Mouse (Mus musculus) midbrain, embryonic 13.5 days (tissue): ENCODE measurements around the gene Kif2c. TPM values are rescaled to one million over a fixed set of nuclear protein-coding genes. Genes with fewer than 3 reads are reported as not detected.

Experiments
- ATAC-seq: fragments of 200-750 bp; cut with Nextera tagmentation; 2 replicates; pipeline ENCODE4 v1.8.0; 2017; ENCODE audit warnings: mild to moderate bottlenecking, moderate TSS enrichment, moderate library complexity
- H3K27ac ChIP-seq: fragments of 300-500 bp; sonication (generic); 2 replicates; pipeline ENCODE4 v1.5.1; 2015; ENCODE audit warnings: inconsistent platforms, mild to moderate bottlenecking, moderate library complexity
- H3K27me3 ChIP-seq: fragments of 300-500 bp; sonication (generic); 2 replicates; pipeline ENCODE4 v1.6.1; 2015; ENCODE audit warnings: mild to moderate bottlenecking, inconsistent platforms
- H3K36me3 ChIP-seq: fragments of 300-500 bp; sonication (generic); 2 replicates; pipeline ENCODE4 v1.6.1; 2015; ENCODE audit warnings: mild to moderate bottlenecking, inconsistent platforms
- H3K4me1 ChIP-seq: fragments of 300-500 bp; sonication (generic); replicated peaks from 2 replicates; pipeline ENCODE4 v1.6.1; 2015; ENCODE audit warnings: inconsistent platforms
- H3K4me2 ChIP-seq: fragments of 300-500 bp; sonication (generic); replicated peaks from 2 replicates; pipeline ENCODE4 v1.6.1; 2015; ENCODE audit warnings: moderate library complexity, mild to moderate bottlenecking, inconsistent platforms
- H3K4me3 ChIP-seq: fragments of 300-500 bp; sonication (generic); replicated peaks from 2 replicates; pipeline ENCODE4 v1.5.1; 2015; ENCODE audit warnings: mild to moderate bottlenecking, inconsistent platforms
- H3K9ac ChIP-seq: fragments of 300-500 bp; sonication (generic); replicated peaks from 2 replicates; pipeline ENCODE4 v1.6.1; 2015; ENCODE audit warnings: mild to moderate bottlenecking, inconsistent platforms
- H3K9me3 ChIP-seq: fragments of 300-500 bp; sonication (generic); 2 replicates; pipeline ENCODE4 v1.6.1; 2016; ENCODE audit warnings: mild to moderate bottlenecking, inconsistent platforms
- WGBS: fragments of 180-500 bp; shearing (Covaris S2); methylation state at CpG from one replicate; pipeline ENCODE4 v1.1.7; 2015; 5-methylcytosine and 5-hydroxymethylcytosine counted together
- polyA plus RNA-seq: library from polyadenylated mRNA; unstranded; fragments of >200 nt; fragmentation: Nextera tagmentation; extraction: Ambion mirVana; gene quantifications from 2 replicates; pipeline ENCODE4 v1.2.1, GENCODE M21; 2015

The Kif2c gene
- 29.1 and 29.2 TPM in 2 replicates for polyA plus RNA-seq

DNA sequence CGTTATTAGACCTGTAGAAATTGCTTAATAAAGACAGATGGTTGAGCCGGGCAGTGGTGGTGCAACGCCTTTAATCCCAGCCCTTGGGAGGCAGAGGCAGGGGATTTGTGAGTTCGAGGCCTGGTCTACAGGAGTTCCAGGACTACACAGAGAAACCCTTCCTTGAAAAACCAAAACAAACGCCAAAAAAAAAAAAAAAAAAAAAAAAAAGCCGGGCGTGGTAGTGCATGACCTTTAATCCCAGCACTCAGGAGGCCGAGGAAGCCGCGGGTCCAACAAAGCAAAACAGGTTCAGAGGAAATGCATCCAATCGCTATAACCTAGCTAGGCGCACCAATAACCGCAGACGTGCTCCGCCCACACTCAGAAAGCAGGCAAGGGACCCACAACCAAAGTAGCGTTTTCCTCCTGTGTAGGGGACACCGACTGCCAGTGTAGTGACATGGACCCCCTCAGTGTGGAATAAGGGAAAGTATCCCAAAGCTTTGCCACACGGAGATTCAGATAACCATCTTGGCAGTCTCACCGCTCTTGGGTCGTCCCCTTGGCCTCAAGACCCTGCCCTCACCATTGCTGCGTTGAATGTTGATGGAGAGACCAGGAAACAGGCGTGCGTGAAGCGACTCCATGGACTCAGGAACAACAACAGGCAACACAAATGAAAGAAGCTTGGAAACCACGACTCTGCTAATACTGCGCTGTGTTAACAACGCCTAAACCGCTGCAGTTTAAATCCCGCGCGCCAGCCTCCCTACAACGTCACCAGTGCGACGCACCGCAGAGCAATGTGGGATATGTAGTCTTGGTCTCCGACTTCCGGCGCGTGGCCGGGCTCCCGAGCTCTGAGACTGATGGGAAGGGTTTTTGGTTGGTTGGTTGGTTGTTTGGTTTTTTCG, at the start of gene Kif2c:
Kif2c (minus strand) TSS at position 777 of the 896 bp plus-strand sequence.
- H3K4me2 ChIP-seq = peak within 1 kb of the TSS; percentile 82
- peak; percentile 98 for ATAC-seq
- peak within 1 kb of the TSS; percentile 67 for H3K9ac ChIP-seq
- H3K27ac ChIP-seq = peak within 1 kb of the TSS; percentile 67
- 2% methylated on average over 42 of the region's 42 CpGs for WGBS
- H3K36me3 ChIP-seq = peaks cover 13% of the 10 kb centered on the region
- peaks cover 19% of the 10 kb centered on the region for H3K4me1 ChIP-seq
- peaks cover 4% of the 10 kb centered on the region; the same call in 1 of the 2 replicates for H3K27me3 ChIP-seq
- no peaks in the 10 kb centered on the region for H3K9me3 ChIP-seq
- peak within 1 kb of the TSS; percentile 60 for H3K4me3 ChIP-seq

DNA sequence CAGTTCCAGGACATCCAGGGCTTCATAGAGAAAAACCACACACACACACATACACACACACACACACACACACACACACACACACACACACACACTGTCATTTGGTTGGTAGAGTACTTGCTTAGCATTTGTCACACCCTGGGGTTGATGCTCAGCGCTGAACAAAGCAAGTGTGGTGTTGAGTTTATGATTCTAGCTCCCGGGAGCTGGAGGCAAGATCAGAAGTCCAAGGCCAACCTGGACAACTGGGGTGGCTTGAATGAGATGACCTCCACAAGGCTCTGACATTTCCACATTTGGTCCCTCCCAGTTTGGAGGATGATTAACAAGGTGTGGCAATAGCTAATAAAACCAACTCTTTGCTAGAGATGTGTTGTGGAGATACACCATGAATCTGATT, 48.8 kb upstream of the Kif2c start:
- WGBS = 88% methylated on average over 2 of the region's 2 CpGs
- Histone ChIP-seq H3K9ac (no peak overlapping the region), H3K36me3 (no peaks in the 10 kb centered on the region), H3K27ac (no peak overlapping the region), H3K9me3 (no peaks in the 10 kb centered on the region), H3K27me3 (no peaks in the 10 kb centered on the region), H3K4me2 (no peak overlapping the region), H3K4me1 (no peaks in the 10 kb centered on the region), H3K4me3 (no peak overlapping the region)
- ATAC-seq = no peak

DNA sequence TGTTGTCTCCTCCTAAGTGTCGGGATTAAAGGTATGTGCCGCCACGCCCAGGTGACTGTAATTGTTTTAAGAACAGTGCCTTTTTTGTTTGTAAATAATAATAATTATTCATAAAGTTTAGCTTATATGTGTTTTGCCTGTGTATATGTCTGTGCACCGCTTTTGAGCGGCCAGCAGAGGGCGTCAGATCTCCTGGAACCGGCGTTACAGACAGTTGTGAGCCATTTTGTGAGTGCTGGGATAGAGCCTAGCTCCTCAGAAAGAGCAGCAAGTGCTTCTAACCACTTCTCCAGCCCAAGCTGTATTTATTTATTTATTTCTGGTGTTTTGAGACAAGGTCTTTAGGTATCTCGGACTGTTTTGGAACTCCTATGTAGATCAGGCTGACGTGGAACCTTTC, 47.9 kb upstream of the Kif2c start:
- H3K4me3 ChIP-seq = no peak overlapping the region
- H3K4me2 ChIP-seq = no peak overlapping the region
- H3K27ac ChIP-seq = no peak overlapping the region
- no peak overlapping the region for H3K9ac ChIP-seq
- WGBS = 49% methylated on average over 10 of the region's 10 CpGs
- no peaks in the 10 kb centered on the region for H3K9me3 ChIP-seq
- H3K4me1 ChIP-seq = no peaks in the 10 kb centered on the region
- no peaks in the 10 kb centered on the region for H3K36me3 ChIP-seq
- no peak for ATAC-seq
- no peaks in the 10 kb centered on the region for H3K27me3 ChIP-seq

DNA sequence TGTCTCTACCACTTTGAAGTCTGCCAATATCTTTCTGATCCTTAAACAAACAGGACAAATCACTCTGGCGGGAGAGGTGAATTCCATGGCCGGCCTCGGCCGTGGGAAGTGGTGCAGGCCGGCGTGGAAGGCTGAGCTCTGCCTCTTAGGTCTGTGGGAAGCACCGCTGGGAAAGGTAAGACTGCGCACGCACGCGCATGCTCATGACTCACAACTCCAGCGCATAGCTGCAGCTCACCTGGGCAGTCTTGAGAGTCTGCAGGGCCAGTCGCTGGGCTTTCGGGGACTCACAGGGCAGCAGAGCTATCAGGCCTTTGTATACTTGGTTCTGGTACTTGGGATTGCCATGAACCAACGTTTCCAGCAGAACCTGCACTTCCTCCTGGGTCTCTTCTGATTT, 47.2 kb upstream of the Kif2c start:
- no peak overlapping the region for H3K4me2 ChIP-seq
- 72% methylated on average over 15 of the region's 15 CpGs for WGBS
- no peaks in the 10 kb centered on the region for H3K27me3 ChIP-seq
- no peaks in the 10 kb centered on the region for H3K36me3 ChIP-seq
- no peak for ATAC-seq
- no peaks in the 10 kb centered on the region for H3K4me1 ChIP-seq
- no peak overlapping the region for H3K9ac ChIP-seq
- H3K9me3 ChIP-seq = no peaks in the 10 kb centered on the region
- no peak overlapping the region for H3K27ac ChIP-seq
- H3K4me3 ChIP-seq = no peak overlapping the region

DNA sequence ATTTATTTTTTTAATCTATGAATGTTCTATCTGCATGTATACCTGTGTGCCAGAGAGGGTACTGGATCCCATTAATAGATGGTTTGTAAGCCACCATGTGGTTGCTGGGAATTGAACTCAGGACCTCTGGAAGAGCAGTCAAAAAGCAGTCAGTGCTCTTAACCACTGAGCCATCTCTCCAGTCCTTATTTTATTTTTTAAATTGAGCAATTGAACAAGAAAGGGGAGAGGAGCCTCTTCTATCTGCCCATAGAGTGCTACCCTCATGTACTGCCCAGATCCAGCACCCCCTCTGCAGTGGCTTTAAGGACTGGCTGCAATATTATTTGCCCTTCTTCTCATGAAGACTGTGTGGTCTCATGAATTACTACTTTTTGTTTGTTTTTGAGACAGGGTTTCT, 42.8 kb upstream of the Kif2c start:
- Histone ChIP-seq H3K9ac (no peak overlapping the region), H3K27ac (no peak overlapping the region), H3K4me1 (no peaks in the 10 kb centered on the region), H3K27me3 (no peaks in the 10 kb centered on the region), H3K4me3 (no peak overlapping the region), H3K4me2 (no peak overlapping the region), H3K36me3 (no peaks in the 10 kb centered on the region), H3K9me3 (no peaks in the 10 kb centered on the region)
- no peak for ATAC-seq

DNA sequence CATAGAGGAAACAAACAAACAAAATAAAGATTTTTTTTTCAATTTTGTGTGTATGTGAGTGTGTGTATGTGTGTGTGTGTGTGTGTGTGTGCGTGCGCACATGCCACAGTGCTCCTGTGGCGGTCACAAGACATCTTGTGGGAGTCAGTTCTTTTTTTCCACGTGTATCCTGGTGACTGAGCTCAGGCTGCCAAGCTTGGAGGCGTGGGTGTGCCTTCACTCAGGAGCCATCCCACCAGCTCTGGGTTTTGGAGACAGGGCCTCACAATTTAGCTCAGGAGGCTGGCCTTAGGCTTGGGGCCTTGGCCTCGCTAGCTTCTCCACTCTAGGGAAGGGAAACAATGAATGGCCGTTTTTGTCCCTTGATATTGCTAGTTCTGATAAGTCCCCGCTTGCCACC, 41.7 kb upstream of the Kif2c start:
- Histone ChIP-seq H3K27me3 (no peaks in the 10 kb centered on the region), H3K9me3 (no peaks in the 10 kb centered on the region), H3K27ac (no peak overlapping the region), H3K4me2 (no peak overlapping the region), H3K9ac (no peak overlapping the region), H3K4me3 (no peak overlapping the region), H3K36me3 (no peaks in the 10 kb centered on the region), H3K4me1 (no peaks in the 10 kb centered on the region)
- 79% methylated on average over 8 of the region's 8 CpGs for WGBS
- ATAC-seq = no peak

DNA sequence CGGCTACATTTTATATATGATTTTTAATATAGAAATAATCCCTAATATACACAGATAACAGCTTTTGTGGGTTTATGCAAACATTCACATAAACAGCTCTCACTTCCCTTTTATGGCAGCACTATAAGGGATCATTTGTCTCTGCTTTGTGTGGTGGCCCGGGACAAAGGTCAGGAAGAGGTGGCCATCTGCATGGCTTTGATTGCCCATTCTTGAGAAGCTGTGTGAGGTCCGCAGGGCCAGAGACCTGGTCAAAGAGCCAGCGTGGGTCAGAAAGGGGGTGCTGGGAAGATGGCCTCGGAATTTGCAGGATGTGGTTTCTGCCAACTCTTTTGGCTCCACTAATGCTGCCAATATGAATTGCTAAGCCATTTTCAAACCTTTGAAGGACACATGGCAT, 40.6 kb upstream of the Kif2c start:
- H3K4me3 ChIP-seq = no peak overlapping the region
- ATAC-seq = no peak
- no peaks in the 10 kb centered on the region for H3K36me3 ChIP-seq
- H3K9me3 ChIP-seq = no peaks in the 10 kb centered on the region
- H3K9ac ChIP-seq = no peak overlapping the region
- H3K4me2 ChIP-seq = no peak overlapping the region
- H3K27me3 ChIP-seq = no peaks in the 10 kb centered on the region
- WGBS = 63% methylated on average over 5 of the region's 5 CpGs
- H3K27ac ChIP-seq = no peak overlapping the region
- H3K4me1 ChIP-seq = no peaks in the 10 kb centered on the region

DNA sequence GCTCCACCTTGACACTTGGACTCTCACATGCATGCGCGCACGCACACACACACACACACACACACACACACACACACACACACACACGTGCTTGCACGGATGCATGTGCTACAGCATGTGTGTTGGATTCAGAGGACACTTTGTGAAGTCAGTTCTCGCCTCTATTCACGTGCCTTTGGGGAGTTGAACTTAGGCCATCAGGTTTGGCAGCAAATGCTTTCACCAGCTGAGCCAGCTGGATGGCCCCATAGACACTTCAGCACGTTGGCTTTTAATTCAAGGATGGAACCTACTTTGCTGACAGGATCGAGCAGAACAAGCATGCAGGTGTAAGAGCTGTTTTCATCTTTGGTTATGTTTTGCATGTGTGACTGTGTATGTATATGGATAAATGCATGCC, 39.4 kb upstream of the Kif2c start:
- Histone ChIP-seq H3K9ac (no peak overlapping the region), H3K9me3 (no peaks in the 10 kb centered on the region), H3K27ac (no peak overlapping the region), H3K27me3 (0 out of 2 replicates have a peak, but pooled peaks cover 3% of the 10 kb centered on the region), H3K4me1 (no peaks in the 10 kb centered on the region), H3K4me3 (no peak overlapping the region), H3K4me2 (no peak overlapping the region), H3K36me3 (no peaks in the 10 kb centered on the region)
- WGBS = 86% methylated on average over 9 of the region's 9 CpGs
- ATAC-seq = no peak

DNA sequence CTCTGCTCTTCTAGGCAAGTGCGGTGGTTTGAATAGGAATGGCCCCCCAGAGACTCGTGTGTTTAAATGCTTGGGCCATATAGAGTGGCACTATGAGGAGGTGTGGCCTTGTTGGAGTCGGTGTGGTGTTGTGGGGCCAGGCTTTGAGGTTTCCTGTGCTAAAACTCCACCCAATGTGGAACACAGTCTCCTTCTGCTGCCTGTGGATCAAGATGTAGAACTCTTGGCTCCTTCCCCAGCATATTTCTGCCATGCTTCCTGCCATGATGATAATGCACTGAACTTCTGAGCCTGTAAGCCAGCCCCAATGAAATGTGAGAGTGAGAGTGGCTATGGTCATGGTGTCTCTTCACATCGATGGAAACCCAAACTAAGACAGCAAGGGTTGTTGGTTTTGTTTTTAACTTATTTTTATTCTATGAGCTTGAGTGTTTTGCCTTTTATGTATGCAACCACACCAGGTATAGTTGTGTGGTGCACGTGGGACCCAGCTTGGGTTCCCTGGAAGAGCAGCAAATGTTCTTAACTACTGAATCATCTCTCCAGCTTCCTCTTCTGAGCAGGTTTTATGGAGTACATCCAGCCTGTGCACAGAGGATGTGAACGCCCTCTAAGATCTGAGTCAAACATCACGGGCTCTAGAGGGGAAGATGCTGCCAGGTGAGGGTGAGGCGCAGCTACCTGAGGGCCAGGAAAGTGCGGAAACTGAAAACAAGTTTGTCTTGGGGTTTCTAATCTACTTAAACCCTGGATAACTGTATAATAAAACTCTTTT, 38.5 kb upstream of the Kif2c start:
- no peak overlapping the region for H3K9ac ChIP-seq
- 0 out of 2 replicates have a peak, but pooled peaks cover 5% of the 10 kb centered on the region for H3K27me3 ChIP-seq
- H3K27ac ChIP-seq = no peak overlapping the region
- ATAC-seq = no peak
- no peak overlapping the region for H3K4me2 ChIP-seq
- H3K4me1 ChIP-seq = no peaks in the 10 kb centered on the region
- no peaks in the 10 kb centered on the region for H3K36me3 ChIP-seq
- H3K9me3 ChIP-seq = no peaks in the 10 kb centered on the region
- WGBS = 80% methylated on average over 9 of the region's 9 CpGs
- no peak overlapping the region for H3K4me3 ChIP-seq

DNA sequence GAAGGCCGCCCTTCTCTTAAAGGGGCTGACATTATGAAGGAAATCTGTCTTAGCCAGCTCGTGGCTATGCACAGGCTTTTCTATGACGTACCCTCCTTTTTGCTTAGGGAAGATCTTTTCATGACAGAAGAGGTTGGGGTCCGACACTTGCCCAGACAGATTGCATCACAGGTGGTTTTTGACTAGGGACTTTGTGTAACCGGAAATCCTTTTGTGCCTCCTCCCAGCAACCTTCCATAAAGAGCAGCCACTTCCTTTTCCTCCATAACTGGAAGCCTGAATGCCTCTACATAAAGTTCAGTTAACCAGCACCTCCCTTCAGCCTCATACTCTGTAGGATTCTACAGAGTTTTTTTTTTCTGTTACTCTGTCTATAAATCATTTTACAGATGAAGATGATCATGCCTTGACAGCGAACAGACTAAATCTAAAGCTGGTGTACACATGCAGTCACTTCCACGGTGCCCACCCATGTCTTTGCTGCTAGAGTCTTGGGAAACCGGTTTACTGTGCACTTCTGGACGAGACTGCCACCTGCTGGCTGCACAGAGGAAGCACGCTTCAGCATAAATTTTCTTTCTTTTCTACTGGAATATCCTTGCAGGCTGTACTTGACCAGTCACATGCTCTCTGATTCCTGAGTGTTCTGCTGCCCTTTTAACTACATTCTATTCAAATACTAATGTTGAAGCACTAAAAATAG, 36.2 kb upstream of the Kif2c start:
- H3K4me1 ChIP-seq = no peaks in the 10 kb centered on the region
- H3K36me3 ChIP-seq = no peaks in the 10 kb centered on the region
- no peak overlapping the region for H3K9ac ChIP-seq
- WGBS = 39% methylated on average over 10 of the region's 10 CpGs
- H3K27ac ChIP-seq = no peak overlapping the region
- 0 out of 2 replicates have a peak, but pooled peaks cover 5% of the 10 kb centered on the region for H3K27me3 ChIP-seq
- H3K9me3 ChIP-seq = no peaks in the 10 kb centered on the region
- no peak overlapping the region for H3K4me2 ChIP-seq
- peak; percentile 68; the same call in 1 of the 2 replicates for ATAC-seq
- H3K4me3 ChIP-seq = no peak overlapping the region

DNA sequence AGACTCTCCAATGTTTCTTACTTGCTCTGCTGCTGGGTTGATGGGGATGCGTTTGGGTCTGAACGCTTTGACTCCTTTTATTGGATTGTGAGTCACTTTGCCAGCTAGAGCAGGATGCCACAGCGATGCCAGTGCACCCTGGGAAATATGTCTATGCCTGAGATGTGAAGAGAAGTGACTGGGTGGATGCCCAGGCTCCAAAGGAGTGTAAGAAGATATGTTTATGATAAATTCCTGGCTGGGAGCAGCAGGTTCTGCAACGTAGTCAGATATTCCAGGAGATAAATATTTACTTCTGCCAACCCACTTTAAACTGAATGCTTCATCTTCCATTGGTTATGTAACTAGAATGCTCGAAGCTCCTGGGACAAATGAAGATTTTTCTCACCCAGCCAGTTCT, 34.6 kb upstream of the Kif2c start:
- WGBS = 87% methylated on average over 5 of the region's 5 CpGs
- H3K9me3 ChIP-seq = no peaks in the 10 kb centered on the region
- no peak overlapping the region for H3K27ac ChIP-seq
- no peak overlapping the region for H3K4me3 ChIP-seq
- no peak overlapping the region for H3K9ac ChIP-seq
- 0 out of 2 replicates have a peak, but pooled peaks cover 5% of the 10 kb centered on the region for H3K27me3 ChIP-seq
- no peak overlapping the region for H3K4me2 ChIP-seq
- H3K36me3 ChIP-seq = no peaks in the 10 kb centered on the region
- no peaks in the 10 kb centered on the region for H3K4me1 ChIP-seq
- ATAC-seq = no peak

DNA sequence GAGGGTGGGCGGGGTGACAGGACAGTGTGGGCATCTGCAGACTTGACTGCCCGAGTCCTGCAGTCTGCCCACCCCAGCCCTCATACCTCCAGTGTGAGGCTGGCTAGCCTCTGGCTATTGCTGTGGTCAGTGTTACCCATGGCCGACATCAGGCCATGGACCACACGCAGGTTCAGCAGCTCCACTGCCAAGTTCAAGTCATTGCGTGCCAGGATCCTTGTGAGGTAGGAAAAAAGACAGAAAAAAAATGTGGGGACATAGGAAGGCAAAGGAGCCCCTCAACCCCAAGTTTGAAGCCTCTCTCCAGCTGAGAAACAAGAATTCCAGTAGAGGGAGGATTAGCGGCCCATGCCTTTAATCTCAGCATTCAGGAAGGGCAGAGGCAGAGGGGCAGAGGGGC, 31.8 kb upstream of the Kif2c start:
- no peaks in the 10 kb centered on the region for H3K9me3 ChIP-seq
- no peak for ATAC-seq
- H3K4me2 ChIP-seq = no peak overlapping the region
- H3K27me3 ChIP-seq = 0 out of 2 replicates have a peak, but pooled peaks cover 5% of the 10 kb centered on the region
- H3K36me3 ChIP-seq = no peaks in the 10 kb centered on the region
- H3K9ac ChIP-seq = no peak overlapping the region
- H3K4me3 ChIP-seq = no peak overlapping the region
- 82% methylated on average over 6 of the region's 6 CpGs for WGBS
- no peaks in the 10 kb centered on the region for H3K4me1 ChIP-seq
- no peak overlapping the region for H3K27ac ChIP-seq
